Mouse (Mus musculus): ENCODE measurements around the gene Dnah6. TPM values are rescaled to one million over a fixed set of nuclear protein-coding genes. Genes with fewer than 3 reads are reported as not detected.

The Dnah6 gene
- total RNA-seq, 2 experiments from 2014 or later: 1.1 to 1.2 TPM

- no peak for DNase-seq
- intact Hi-C loops (cut with DNase I): no loop called here
Observed at GRCm38 (mm10) chr6:73045944-73046343, 175.5 kb downstream of the Dnah6 start.

DNA sequence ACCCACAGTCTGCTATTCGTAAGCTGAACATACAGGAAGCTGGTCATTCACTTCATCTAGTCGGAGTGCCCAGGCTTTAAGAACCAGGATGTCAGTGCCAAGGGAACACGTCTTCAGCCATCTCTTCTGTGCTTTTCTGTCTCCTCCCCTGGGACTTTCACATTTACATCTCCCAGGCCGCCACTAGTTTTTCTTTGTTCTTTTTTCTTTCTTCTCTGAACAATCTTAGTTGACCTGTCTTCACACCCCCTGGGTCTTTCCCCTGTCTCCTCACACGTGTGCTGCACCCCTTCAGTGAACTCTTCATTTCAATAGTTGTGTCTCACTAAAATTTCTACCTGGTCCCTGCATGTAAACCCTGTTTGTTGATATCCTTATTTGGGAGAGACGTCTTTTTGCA is 179.2 kb downstream of the Dnah6 start:
- intact Hi-C loops (cut with DNase I): no loop called here
- no peak for DNase-seq

GRCm38 (mm10) chr6:73038291-73038690 is 183.2 kb downstream of the Dnah6 start:
- intact Hi-C loops (cut with DNase I): no loop called here
- no peak for DNase-seq

GRCm38 (mm10) chr6:73028853-73029252 is 192.6 kb downstream of the Dnah6 start:
- DNase-seq: no peak
- intact Hi-C loops (cut with DNase I): no loop called here

GRCm38 (mm10) chr6:73027881-73028280 is 193.6 kb downstream of the Dnah6 start:
- intact Hi-C loops (cut with DNase I): no loop called here
- DNase-seq: no peak

DNA sequence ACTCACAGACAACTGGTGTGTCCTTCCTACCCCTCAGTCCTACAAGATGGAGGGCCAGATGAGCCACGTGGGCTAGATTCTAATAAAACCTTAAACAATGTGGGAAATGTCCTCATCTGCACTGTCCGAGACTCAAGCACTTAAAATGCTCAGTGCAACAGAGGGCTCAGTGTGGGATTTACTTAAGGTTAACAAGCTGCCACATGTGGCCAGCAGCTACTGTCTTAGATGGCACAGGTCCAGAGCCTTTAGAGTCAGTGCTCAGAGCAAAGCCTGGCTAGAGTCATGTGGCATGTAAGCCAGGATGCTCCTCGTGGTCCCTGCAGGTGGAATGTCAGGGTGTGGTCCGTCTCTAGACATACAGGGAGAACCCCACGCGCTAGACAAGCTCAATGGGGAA is 194.6 kb downstream of the Dnah6 start:
- intact Hi-C loops (cut with DNase I): no loop called here

DNA sequence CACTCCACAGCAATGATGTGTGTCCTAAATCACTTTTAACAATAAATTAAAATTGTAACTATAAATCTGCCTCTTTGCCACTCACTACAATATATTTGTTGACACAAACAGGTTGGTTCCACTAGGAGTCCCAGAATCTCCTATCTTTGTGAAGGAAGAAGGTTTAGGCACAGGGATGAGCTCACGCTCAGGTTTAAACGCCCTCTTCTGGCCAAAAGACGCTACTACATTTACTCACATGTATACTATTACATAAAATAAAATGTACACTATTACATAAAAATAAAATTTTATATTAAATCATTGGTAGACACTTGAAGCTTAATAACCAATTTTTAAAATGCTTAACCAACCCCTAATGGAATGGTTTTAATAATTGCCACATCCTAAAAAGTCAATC is 201.4 kb downstream of the Dnah6 start:
- intact Hi-C loops (cut with DNase I): no loop called here
- no peak for DNase-seq

More for the DNA sequence above, 194.6 kb downstream of the Dnah6 start:
- DNase-seq: no peak

- no peak for DNase-seq
- intact Hi-C loops (cut with DNase I): no loop called here
Observed at GRCm38 (mm10) chr6:73018725-73019280, 202.6 kb downstream of the Dnah6 start.

DNA sequence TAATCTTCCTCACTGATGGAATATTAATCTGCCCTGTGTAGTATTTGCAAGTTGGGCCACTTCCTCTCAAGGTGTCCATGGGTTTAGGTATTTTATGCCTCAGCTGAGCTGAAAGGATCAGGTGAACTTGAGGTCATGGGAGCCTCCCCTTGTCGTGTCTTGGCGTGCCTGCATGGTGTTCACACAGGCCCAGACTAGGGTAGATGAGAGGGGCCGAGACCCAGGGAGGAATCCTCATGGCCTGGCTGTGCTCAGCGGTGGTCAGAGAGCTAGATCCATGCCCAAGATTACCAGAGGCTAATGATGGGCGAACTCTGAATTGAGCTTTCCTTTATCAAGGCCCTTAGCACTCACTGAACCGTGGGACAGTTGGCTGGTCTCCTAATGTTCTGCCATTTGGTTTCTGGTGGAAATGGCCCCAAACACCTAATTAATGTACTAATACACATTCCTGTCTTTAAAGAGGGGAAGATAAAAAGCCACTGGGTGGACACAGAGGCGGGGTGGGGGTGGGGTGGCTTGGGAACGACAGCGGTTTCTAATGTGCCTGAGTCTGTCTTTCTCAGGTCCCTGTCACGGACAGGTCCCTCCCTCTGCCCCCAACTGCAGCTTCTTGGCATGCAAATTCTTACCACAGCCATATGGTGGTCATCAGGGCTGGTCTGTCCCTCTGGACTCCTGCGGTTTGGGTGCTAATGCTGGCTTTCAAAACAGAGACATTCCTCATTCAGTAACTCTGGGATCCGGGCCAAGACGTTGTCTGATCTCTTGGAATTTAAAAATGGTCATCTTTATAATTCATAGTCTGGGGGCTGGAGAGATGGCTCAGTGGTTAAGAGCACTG is 206.9 kb downstream of the Dnah6 start:
- intact Hi-C loops (cut with DNase I): no loop called here
- DNase-seq: peak; percentile 10

DNA sequence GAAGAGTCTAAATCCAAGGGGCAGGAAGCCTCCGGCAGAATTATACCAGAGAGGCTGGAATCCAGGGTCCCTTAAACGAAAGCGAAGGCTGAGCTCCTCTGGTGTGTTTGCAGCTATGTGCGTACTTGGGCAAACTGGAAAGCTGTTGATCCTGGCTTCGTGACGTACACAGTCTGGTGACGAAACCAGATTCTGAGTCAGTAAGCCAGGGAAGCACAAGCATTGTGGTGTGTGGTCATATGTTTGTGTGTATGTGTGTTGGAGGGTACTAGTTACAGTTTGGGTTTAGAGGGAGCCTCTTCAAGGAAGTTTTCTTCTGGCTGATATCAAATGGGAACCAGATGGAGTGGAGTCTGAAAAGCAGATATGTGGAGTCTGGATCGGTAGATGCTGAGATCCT is 208.5 kb downstream of the Dnah6 start:
- no peak for DNase-seq
- intact Hi-C loops (cut with DNase I): no loop called here

DNA sequence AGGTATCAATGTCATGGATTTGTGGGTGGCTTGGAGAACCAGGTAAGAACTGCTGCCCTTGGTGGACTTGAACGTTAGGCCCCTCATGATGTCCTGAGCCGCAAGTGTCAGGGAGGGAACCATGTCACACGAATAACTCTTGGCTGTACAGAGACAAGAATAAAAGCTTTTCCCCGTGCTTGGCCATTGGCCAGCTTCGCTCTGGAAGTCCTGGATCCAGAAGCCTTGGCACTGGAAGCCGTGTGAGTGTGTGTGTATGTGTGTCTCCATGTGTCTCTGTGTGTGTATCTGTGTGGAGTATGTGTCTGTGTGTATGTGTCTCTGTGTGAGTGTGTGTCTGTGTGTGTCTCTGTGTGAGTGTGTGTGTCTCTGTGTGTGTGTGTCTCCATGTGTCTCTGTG is 209.6 kb downstream of the Dnah6 start:
- intact Hi-C loops (cut with DNase I): no loop called here
- DNase-seq: peak; percentile 57

GRCm38 (mm10) chr6:73010073-73010472 is 211.4 kb downstream of the Dnah6 start:
- intact Hi-C loops (cut with DNase I): no loop called here
- DNase-seq: peak; percentile 50

- intact Hi-C loops (cut with DNase I): no loop called here
- no peak for DNase-seq
Observed at GRCm38 (mm10) chr6:73003601-73004000, 217.8 kb downstream of the Dnah6 start.

DNA sequence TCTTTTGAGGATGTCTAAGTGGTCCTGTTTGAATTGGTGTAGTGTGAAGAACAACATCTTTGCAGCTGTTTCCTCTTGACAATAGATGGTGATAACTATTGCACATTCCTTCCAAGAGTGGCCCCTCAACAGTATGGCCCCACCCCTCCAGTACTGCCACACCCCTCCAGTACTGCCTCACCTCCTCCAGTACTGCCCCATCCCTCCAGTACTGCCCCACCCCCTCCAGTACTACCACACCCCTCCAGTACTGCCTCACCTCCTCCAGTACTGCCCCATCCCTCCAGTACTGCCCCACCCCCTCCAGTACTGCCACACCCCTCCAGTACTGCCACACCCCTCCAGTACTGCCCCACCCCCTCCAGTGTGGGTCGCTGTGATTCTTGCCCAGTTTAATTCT is 219.1 kb downstream of the Dnah6 start:
- DNase-seq: no peak
- intact Hi-C loops (cut with DNase I): no loop called here

DNA sequence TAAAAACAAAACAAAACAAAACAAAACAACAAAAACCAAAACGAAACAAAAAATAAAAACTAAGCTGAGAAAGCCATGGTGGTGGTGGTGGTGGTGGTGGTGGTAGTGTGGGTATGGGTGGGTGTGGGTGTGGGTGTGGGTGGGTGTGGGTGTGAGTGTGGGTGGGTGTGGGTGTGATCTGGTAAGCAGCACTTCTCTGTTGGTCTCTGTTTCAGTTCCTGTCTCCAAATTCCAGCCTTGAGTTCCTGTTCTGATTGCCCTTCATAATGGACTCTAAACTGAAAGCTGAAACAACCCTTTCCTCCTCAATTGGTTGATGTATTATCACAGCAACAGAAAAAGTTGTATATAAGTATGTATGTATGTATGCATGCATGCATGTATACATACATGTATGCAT is 222.6 kb downstream of the Dnah6 start:
- no peak for DNase-seq
- intact Hi-C loops (cut with DNase I): no loop called here

- intact Hi-C loops (cut with DNase I): no loop called here
- DNase-seq: no peak
Observed at GRCm38 (mm10) chr6:72993688-72994082, 227.8 kb downstream of the Dnah6 start.

- intact Hi-C loops (cut with DNase I): no loop called here
- DNase-seq: no peak
Observed at GRCm38 (mm10) chr6:72993054-72993687, 228.3 kb downstream of the Dnah6 start.

GRCm38 (mm10) chr6:72990206-72990605 is 231.2 kb downstream of the Dnah6 start:
- no peak for DNase-seq
- intact Hi-C loops (cut with DNase I): no loop called here

DNA sequence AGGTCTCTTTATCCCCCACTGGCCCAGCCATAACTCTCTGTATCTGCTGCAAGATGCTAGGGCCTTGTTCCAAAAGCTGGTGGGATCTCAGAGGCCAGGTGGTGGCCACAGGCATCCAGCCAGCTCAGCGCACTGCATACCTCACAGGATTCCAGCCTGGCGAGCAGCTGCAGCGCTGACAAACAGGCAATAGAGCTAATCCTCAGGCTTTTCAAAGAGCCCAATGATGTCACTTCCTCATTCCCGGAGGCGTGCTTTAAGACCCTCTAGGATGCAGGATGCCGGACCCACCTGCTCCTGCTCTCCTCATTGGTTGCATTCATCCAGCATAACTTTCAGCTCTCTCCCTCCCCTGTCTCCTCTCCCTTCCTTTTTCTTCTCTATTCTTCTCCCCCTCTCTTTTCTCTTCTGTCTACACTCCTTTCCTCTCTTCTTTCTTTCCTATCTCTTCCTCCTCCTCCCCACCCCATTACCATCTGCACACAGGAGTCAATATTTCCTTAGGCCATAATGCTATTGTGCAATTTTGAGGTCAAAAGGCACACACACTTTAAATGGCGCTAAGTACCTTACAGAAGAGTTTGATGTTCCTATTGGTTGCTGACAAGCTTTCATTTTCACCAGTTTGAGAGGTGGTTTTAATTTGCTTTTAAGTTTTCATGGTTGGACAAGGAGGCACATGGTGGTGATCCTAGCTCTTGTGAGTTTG is 232.3 kb downstream of the Dnah6 start:
- intact Hi-C loops (cut with DNase I): no loop called here
- DNase-seq: peak; percentile 75

- intact Hi-C loops (cut with DNase I): no loop called here
- no peak for DNase-seq
Observed at GRCm38 (mm10) chr6:72982506-72982905, 238.9 kb downstream of the Dnah6 start.

DNA sequence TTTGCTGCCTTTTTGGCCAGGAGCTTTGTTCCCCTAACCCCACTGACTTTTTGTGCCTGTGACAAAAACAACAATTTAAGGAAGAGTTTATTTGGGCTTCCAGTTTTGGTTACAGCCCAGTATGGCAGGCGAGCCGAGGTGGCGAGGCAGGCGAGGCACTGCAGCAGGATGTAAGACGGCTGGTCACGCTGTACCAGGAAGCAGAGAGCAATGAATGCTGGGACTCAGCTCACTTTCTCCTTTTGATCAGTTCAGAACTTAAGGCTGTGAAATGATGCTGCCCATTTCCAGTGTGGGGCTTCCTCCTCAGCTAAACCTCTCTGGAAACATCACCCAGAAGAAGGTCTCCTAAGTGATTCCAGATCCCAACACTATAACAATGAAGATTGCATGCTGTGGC is 239.6 kb downstream of the Dnah6 start:
- intact Hi-C loops (cut with DNase I): no loop called here

More for the DNA sequence above, 239.6 kb downstream of the Dnah6 start:
- no peak for DNase-seq

Data from left cerebral cortex, postnatal 4 days (tissue).